Mouse (Mus musculus) CH12.LX (cell line): ENCODE measurements around the gene Pcmt1.

Experiments used
- CTCF ChIP-seq, 2 experiments: IDR thresholded peaks in 1 of 2; conservative IDR thresholded peaks in 1 of 2; 2 replicates each; pipeline ENCODE4 v1.5.1; 2011 to 2012; ENCODE audit warnings: low read depth in 2 of 2, low read length in 2 of 2, improper control_type of control experiment in 1 of 2, inconsistent platforms in 1 of 2, mild to moderate bottlenecking in 1 of 2, moderate library complexity in 1 of 2
- E2F4 ChIP-seq: IDR thresholded peaks from 2 replicates; pipeline ENCODE4 v1.6.1; 2011; ENCODE audit warnings: low read depth, low read length, improper control_type of control experiment; ENCODE audit not compliant: insufficient replicate concordance
- EP300 ChIP-seq: IDR thresholded peaks from 2 replicates; pipeline ENCODE4 v1.6.1; 2011; ENCODE audit warnings: low read length, improper control_type of control experiment
- HCFC1 ChIP-seq: IDR thresholded peaks from 2 replicates; pipeline ENCODE4 v1.6.1; 2012; ENCODE audit warnings: low read depth, mild to moderate bottlenecking, inconsistent platforms, low read length, improper control_type of control experiment
- MAX ChIP-seq: IDR thresholded peaks from 2 replicates; pipeline ENCODE4 v1.6.1; 2011; ENCODE audit warnings: low read length, improper control_type of control experiment
- MEF2A ChIP-seq: IDR thresholded peaks from 2 replicates; pipeline ENCODE4 v1.6.1; 2014; ENCODE audit warnings: low read depth, mild to moderate bottlenecking, inconsistent platforms, low read length, improper control_type of control experiment, borderline replicate concordance
- POLR2A ChIP-seq: IDR thresholded peaks from 2 replicates; pipeline ENCODE4 v1.6.1; 2011; ENCODE audit warnings: low read depth, mild to moderate bottlenecking, improper control_type of control experiment, low read length
- POLR2AphosphoS2 ChIP-seq: IDR thresholded peaks from 2 replicates; pipeline ENCODE4 v1.6.1; 2011; ENCODE audit warnings: low read depth, low read length, improper control_type of control experiment
- RAD21 ChIP-seq: IDR thresholded peaks from 2 replicates; pipeline ENCODE4 v1.6.1; 2011; ENCODE audit warnings: low read depth, mild to moderate bottlenecking, low read length, improper control_type of control experiment, moderate library complexity
- RCOR1 ChIP-seq: conservative IDR thresholded peaks from 2 replicates; pipeline ENCODE4 v1.6.1; 2012; ENCODE audit warnings: low read depth, mild to moderate bottlenecking, inconsistent platforms, low read length, improper control_type of control experiment
- TCF12 ChIP-seq: IDR thresholded peaks from 2 replicates; pipeline ENCODE4 v1.6.1; 2014; ENCODE audit warnings: low read depth, mild to moderate bottlenecking, inconsistent platforms, low read length, improper control_type of control experiment
- ZMIZ1 ChIP-seq: IDR thresholded peaks from 2 replicates; pipeline ENCODE4 v1.6.1; 2012; ENCODE audit warnings: low read depth, mild to moderate bottlenecking, inconsistent platforms, low read length, improper control_type of control experiment

DNA sequence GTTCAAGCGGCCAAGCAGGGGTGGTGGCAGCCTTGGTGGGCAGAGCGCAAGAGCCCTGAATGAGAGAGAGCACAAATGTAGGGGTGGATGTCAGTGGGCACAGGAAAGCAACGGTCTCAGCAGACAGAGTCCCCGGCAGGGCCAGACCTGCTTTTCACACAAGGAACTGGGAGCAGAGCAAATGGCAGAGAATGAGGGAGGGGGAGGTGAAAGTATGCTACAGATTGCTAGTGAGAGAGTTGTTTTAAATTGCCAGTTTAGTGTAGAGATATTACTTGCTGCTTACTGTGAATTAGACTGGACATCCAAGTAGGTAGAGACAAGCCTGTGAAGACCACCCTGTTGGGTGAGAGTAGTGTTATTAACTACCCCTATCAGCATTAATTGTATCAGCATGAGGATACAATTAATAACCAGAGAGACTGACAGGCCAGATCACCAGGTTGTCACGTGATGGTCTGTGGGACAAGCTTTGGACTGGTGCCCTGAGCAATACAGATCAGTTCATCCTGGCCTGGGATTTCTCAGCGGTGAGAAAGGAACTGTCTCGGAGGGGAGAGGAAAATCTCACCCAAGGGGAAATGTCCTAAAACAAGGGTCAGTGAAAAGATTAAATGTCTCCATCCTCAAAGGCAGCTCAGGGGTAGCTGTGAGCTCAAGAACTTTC is 97.9 kb downstream of the Pcmt1 start:
- TF ChIP-seq POLR2A (no peak), RAD21 (no peak), CTCF (conservative IDR thresholded peaks at IDR 0.05 in 1 of 2, IDR thresholded peaks at IDR 0.05 in 1 of 2; ENCODE audit: low read depth in 2 of 2, low read length in 2 of 2) (no peak), RCOR1 (no peak), MEF2A (no peak), TCF12 (no peak), HCFC1 (no peak), E2F4 (no peak), POLR2AphosphoS2 (no peak), EP300 (no peak), ZMIZ1 (no peak), MAX (no peak)
